Mouse (Mus musculus) forebrain, embryonic 11.5 days (tissue): Measurements from ENCODE around the gene Gm19668. TPM values are rescaled to one million over a fixed set of nuclear protein-coding genes. Genes with fewer than 3 reads are reported as not detected.
"Not testable (repeated sequence)": the region's sequence is repeated elsewhere in the genome, so short reads cannot be mapped to it uniquely, and the experiment has no call there.

Source experiments
- ATAC-seq: fragments of 200-750 bp; cut with Nextera tagmentation; replicated peaks from 2 replicates; pipeline ENCODE4 v1.8.0; 2017; ENCODE audit warnings: moderate TSS enrichment; ENCODE audit not compliant: low FRiP score
- DNase-seq: peaks from one replicate; pipeline ENCODE4 v3.0.0-alpha.2; 2017; ENCODE audit warnings: low spot score
- H3K27ac ChIP-seq: fragments of 300-500 bp; sonication (generic); 2 replicates; pipeline ENCODE4 v1.5.1; 2014; ENCODE audit warnings: low read depth, low read length
- H3K27me3 ChIP-seq: fragments of 300-500 bp; sonication (generic); 2 replicates; pipeline ENCODE4 v1.6.1; 2014; ENCODE audit warnings: mild to moderate bottlenecking, low read length, mixed read lengths; ENCODE audit not compliant: control insufficient read depth, insufficient read depth
- H3K36me3 ChIP-seq: fragments of 300-500 bp; sonication (generic); 2 replicates; pipeline ENCODE4 v1.6.1; 2014; ENCODE audit warnings: mild to moderate bottlenecking, low read length, moderate library complexity, mixed read lengths; ENCODE audit not compliant: control insufficient read depth, insufficient read depth
- H3K4me1 ChIP-seq: fragments of 300-500 bp; sonication (generic); replicated peaks from 2 replicates; pipeline ENCODE4 v1.6.1; 2014; ENCODE audit warnings: low read length, mixed read lengths; ENCODE audit not compliant: control insufficient read depth, insufficient read depth
- H3K4me2 ChIP-seq: fragments of 300-500 bp; sonication (generic); 2 replicates; pipeline ENCODE4 v1.6.1; 2014; ENCODE audit warnings: low read depth, mild to moderate bottlenecking, low read length, moderate library complexity, mixed read lengths; ENCODE audit not compliant: severe bottlenecking
- H3K4me3 ChIP-seq: fragments of 300-500 bp; sonication (generic); 2 replicates; pipeline ENCODE4 v1.5.1; 2014; ENCODE audit warnings: low read depth, low read length
- H3K9ac ChIP-seq: fragments of 300-500 bp; sonication (generic); 2 replicates; pipeline ENCODE4 v1.6.1; 2014; ENCODE audit warnings: low read length
- H3K9me3 ChIP-seq: fragments of 300-500 bp; sonication (generic); 2 replicates; pipeline ENCODE4 v1.6.1; 2016; ENCODE audit warnings: low read length, mixed read lengths; ENCODE audit not compliant: control insufficient read depth
- WGBS: fragments of 180-500 bp; shearing (Covaris S2); extraction: QIAGEN DNeasy Blood & Tissue Kit; methylation state at CpG from one replicate; pipeline ENCODE4 v1.1.7; 2014; 5-methylcytosine and 5-hydroxymethylcytosine counted together
- polyA plus RNA-seq: library from polyadenylated mRNA; unstranded; fragments of >200 nt; fragmentation: Nextera tagmentation; extraction: Ambion mirVana; gene quantifications from 2 replicates; pipeline ENCODE4 v1.2.1, GENCODE M21; 2014

Gene Gm19668
- polyA plus RNA-seq, 1 experiment from 2014 or later = not detected

DNA sequence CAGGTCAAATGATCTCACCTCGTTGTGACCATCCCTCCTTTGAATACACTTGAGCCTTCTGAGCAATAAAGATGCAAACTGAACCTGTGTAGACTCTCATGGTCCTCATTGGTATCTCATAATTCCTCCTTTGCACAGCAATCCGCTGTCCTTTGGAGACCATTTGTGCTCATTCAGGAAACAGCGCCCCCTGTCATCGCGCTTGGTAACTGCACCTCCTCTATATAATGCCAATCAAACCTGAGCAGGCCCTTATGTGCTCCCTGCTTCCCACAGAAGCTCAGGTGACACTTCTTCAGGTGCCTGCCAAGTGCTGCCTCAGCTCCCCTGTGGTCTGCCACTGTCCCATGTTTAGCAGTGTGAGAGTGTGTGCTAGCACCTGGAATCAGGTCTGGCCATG, 16.6 kb upstream of the Gm19668 start:
- no peak overlapping the region for H3K27ac ChIP-seq
- no peak overlapping the region for H3K4me3 ChIP-seq
- no peak overlapping the region for H3K9ac ChIP-seq
- peak; percentile 64 for DNase-seq
- H3K4me1 ChIP-seq = no peaks in the 10 kb centered on the region
- H3K4me2 ChIP-seq = no peak overlapping the region
- 37% methylated on average over 5 of the region's 5 CpGs for WGBS
- H3K36me3 ChIP-seq = no peaks in the 10 kb centered on the region
- ATAC-seq = no peak
- no peaks in the 10 kb centered on the region for H3K9me3 ChIP-seq
- H3K27me3 ChIP-seq = no peaks in the 10 kb centered on the region

DNA sequence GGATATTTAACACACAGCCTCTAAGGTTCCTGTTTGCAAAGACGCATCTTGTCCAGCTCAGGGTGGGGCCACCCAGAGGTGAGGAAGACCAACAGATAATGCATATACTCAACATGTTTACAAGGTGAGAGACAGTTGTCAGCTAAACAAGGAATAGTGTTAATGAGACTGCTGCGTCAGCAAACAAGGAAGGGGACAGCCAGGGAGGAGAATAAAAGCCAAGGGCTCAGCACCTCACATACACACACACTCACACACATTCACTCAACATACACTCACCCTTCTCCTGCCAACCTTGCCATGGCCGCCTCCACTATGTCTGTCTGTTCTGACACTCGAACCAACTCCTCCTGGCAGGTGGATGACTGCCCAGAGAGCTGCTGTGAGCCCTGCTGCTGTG, 15.4 kb upstream of the Gm19668 start, which contains the start of gene Gm2696:
Gene Gm2696 (plus strand): TSS at position 301 of the 400 bp plus-strand sequence.
- WGBS = 61% methylated on average over 4 of the region's 4 CpGs
- Histone ChIP-seq H3K27ac (no peak within 1 kb of the TSS), H3K9me3 (no peaks in the 10 kb centered on the region), H3K4me1 (no peaks in the 10 kb centered on the region), H3K4me3 (no peak within 1 kb of the TSS), H3K27me3 (no peaks in the 10 kb centered on the region), H3K9ac (no peak within 1 kb of the TSS), H3K36me3 (no peaks in the 10 kb centered on the region), H3K4me2 (no peak within 1 kb of the TSS)
- DNase-seq (no peak), ATAC-seq (no peak)

DNA sequence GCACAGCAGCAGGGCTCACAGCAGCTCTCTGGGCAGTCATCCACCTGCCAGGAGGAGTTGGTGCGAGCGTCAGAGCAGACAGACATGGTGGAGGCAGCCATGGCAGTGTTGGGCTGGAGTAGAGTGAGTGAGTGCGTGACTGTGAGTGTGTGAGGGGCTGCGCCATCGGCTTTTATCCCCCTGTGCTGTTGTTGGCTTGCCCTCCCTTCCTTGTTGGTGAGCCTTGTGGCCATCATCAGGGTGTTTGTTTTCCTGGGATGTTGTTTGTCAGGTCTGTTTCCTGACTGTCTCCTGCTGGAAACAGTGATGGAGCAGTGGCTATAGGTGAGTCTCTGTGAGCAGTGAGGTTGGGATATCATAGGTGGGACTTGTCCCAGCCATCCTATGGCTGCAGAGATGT, 12.8 kb upstream of the Gm19668 start, which contains the start of gene Gm9507:
Gene Gm9507 (minus strand): TSS at position 101 of the 400 bp plus-strand sequence.
- no peaks in the 10 kb centered on the region; the same call in 1 of the 2 replicates for H3K9me3 ChIP-seq
- 72% methylated on average over 5 of the region's 5 CpGs for WGBS
- H3K4me3 ChIP-seq = no peak within 1 kb of the TSS
- H3K4me2 ChIP-seq = no peak within 1 kb of the TSS
- no peaks in the 10 kb centered on the region for H3K27me3 ChIP-seq
- ATAC-seq (no peak), DNase-seq (no peak)
- H3K27ac ChIP-seq = no peak within 1 kb of the TSS
- no peak within 1 kb of the TSS for H3K9ac ChIP-seq
- H3K4me1 ChIP-seq = no peaks in the 10 kb centered on the region
- H3K36me3 ChIP-seq = no peaks in the 10 kb centered on the region

DNA sequence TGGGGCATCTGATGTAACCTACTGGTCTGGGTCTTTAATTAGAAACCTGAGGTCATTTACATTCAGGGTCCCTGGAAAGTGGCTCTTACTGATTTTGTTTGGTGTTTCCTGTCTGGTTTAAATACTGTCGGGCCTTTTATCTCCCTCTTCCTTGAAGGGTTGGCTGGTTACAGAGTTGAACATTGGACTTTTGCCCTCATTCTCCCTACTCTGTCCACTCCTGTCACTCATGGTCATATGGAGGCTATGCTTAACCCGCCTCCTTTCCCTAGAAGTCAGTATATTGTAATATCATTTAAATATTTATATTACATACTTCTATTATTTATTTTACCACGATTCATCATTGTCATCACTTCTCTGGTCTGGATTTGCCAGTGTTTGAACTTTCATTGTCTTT, 5.2 kb upstream of the Gm19668 start:
- no peak overlapping the region for H3K4me2 ChIP-seq
- H3K4me3 ChIP-seq = no peak overlapping the region
- no peaks in the 10 kb centered on the region for H3K27me3 ChIP-seq
- H3K27ac ChIP-seq = no peak overlapping the region
- H3K9me3 ChIP-seq = no peaks in the 10 kb centered on the region; the same call in 1 of the 2 replicates
- no peaks in the 10 kb centered on the region for H3K4me1 ChIP-seq
- no peak for DNase-seq
- no peak overlapping the region for H3K9ac ChIP-seq
- WGBS = 88% methylated on average over 3 of the region's 3 CpGs
- no peak for ATAC-seq
- H3K36me3 ChIP-seq = no peaks in the 10 kb centered on the region

DNA sequence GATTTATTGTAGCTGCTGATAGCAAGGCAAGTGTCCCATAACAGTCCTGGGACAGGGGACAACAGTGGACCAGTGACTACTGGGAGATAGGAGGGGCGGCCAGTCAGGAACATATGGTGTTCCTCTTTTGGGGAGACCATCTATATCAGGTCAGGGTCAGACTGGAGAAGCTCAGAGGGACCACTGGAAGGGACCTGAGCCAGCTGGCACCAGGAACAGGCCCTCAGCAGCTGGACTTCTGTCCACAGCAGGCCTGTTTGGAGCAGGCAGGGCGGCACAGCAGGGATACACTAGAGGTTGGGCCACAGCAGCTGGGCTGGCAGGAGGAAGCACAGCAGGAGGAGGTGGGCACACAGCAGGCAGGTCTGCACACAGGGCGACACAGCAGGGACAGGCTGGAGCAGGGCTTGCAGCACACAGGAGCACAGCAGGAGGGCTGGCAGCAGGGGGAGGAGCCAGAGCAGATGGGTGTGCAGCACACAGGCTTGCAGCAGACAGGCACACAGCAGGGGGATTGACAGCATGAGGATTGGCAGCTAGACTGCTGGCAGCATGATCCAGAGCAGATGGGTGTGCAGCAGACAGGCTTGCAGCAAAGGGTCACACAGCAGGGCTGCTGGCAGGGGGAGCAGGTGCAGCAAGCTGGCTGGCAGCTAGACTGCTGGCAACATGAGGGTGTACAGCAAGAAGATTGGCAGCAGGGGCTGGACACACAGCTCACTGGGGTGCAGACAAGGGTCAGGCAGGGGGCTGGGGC, 591 bp downstream of the Gm19668 start:
- not testable (repeated sequence) for H3K27me3 ChIP-seq, H3K36me3 ChIP-seq, H3K4me3 ChIP-seq, ATAC-seq, DNase-seq, H3K4me2 ChIP-seq, H3K9me3 ChIP-seq, H3K4me1 ChIP-seq, H3K9ac ChIP-seq
- WGBS = 28% methylated on average over 3 of the region's 3 CpGs
- H3K27ac ChIP-seq = peak overlapping the region; percentile 14

DNA sequence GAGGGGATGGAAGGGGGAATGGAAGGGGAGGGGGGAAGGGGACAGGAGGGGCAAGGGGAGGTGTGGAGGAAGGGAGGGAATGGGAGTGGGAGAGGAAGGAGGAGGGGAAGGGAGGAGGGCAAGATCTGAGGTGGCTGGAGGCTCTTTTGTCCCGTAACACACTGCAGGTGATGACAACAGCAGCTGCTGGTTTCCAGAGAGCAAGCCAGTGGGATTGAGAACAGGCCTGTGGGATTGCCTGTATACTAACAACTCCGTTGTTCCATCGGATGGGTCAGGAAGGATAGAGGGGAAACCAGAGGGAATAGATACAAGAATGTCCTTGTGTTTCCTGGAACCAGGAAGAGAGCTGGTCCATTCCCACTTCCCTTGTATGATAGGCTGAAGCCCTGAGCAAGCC, 1.3 kb downstream of the Gm19668 start:
- no peaks in the 10 kb centered on the region for H3K36me3 ChIP-seq
- H3K4me3 ChIP-seq = no peak overlapping the region
- no peak for ATAC-seq
- H3K9me3 ChIP-seq = no peaks in the 10 kb centered on the region
- no peaks in the 10 kb centered on the region for H3K27me3 ChIP-seq
- H3K27ac ChIP-seq = peak overlapping the region; percentile 14; the same call in 1 of the 2 replicates
- no peaks in the 10 kb centered on the region for H3K4me1 ChIP-seq
- DNase-seq = no peak
- no peak overlapping the region for H3K9ac ChIP-seq
- WGBS = 15% methylated on average over 3 of the region's 3 CpGs
- no peak overlapping the region for H3K4me2 ChIP-seq

DNA sequence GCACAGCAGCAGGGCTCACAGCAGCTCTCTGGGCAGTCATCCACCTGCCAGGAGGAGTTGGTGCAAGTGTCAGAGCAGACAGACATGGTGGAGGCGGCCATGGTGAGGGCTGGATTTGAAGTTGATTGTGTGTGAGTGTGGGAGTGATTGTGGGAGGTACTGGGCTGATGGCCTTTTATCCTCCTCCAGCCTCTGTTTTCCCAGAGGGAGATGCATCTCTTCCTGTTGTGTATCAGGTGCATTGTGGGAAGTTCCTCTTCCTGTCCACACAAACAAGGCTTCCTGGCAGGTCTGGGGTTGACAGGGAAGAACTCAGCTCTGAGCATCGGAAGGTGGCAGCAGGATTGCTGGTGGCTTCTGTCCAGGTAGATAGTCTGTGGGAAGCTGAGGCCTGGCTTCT, 4.0 kb downstream of the Gm19668 start, which contains the start of gene Gm9639:
Gene Gm9639 (minus strand): TSS at position 101 of the 400 bp plus-strand sequence.
- Histone ChIP-seq H3K36me3 (no peaks in the 10 kb centered on the region), H3K27ac (no peak within 1 kb of the TSS), H3K9ac (no peak within 1 kb of the TSS), H3K9me3 (no peaks in the 10 kb centered on the region), H3K4me3 (no peak within 1 kb of the TSS), H3K27me3 (no peaks in the 10 kb centered on the region), H3K4me1 (no peaks in the 10 kb centered on the region), H3K4me2 (no peak within 1 kb of the TSS)
- DNase-seq = no peak
- 63% methylated on average over 2 of the region's 2 CpGs for WGBS
- no peak for ATAC-seq

DNA sequence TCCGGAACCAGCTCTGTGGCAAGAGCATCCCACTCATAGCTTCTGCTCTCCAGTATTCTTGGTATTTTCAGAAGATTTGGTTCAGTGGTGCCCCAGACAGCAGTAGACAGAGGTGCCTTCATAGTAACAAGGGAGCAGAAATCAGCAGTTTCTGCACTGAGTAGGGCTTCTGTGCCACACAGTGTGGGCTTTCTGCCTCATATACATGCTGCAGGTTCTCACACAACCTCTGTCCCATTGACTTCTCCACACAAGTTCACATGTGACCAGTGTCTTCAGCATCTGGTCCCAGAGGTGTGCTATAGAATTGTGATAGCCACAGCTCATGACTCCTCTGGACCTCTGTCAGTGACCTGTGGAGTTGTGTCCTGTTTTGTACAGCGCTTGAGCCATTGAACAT, 10.3 kb downstream of the Gm19668 start:
- ATAC-seq (no peak), DNase-seq (no peak)
- Histone ChIP-seq H3K9me3 (no peaks in the 10 kb centered on the region), H3K9ac (no peak overlapping the region), H3K27ac (no peak overlapping the region), H3K4me3 (no peak overlapping the region), H3K36me3 (no peaks in the 10 kb centered on the region), H3K4me1 (no peaks in the 10 kb centered on the region), H3K4me2 (no peak overlapping the region), H3K27me3 (no peaks in the 10 kb centered on the region)
- 83% methylated on average over 2 of the region's 2 CpGs for WGBS

DNA sequence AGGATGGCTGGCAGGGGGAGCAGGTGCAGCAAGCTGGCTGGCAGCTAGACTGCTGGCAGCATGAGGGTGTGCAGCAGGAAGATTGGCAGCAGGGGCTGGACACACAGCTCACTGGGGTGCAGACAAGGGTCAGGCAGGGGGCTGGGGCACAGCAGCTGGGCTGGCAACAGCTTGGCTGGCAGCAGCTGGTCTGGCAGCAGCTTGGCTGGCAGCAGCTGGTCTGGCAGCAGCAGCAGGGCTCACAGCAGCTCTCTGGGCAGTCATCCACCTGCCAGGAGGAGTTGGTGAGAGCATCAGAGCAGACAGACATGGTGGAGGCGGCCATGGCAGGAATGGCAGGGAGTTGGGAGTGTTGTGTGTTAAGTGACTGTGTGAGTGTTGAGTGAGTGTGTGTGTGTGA, 11.1 kb downstream of the Gm19668 start, which contains the start of gene Gm7137:
Gene Gm7137 (minus strand): TSS at position 325 of the 400 bp plus-strand sequence.
- WGBS = 75% methylated on average over 1 of the region's 1 CpGs

More for the DNA sequence above, 11.1 kb downstream of the Gm19668 start, which contains the start of gene Gm7137:
- not testable (repeated sequence) for H3K9ac ChIP-seq, H3K4me3 ChIP-seq, H3K4me2 ChIP-seq, H3K4me1 ChIP-seq, ATAC-seq, DNase-seq, H3K9me3 ChIP-seq, H3K36me3 ChIP-seq, H3K27ac ChIP-seq, H3K27me3 ChIP-seq
